Mouse (Mus musculus) stomach, postnatal 0 days (tissue): Measurements from ENCODE around the gene Trappc6a. TPM values are rescaled to one million over a fixed set of nuclear protein-coding genes. Genes with fewer than 3 reads are reported as not detected.

Experiments
- ATAC-seq: fragments of 200-750 bp; cut with Nextera tagmentation; 2 replicates; pipeline ENCODE4 v1.8.0; 2017; ENCODE audit not compliant: low FRiP score, low TSS enrichment
- DNase-seq: peaks from one replicate; pipeline ENCODE4 v3.0.0-alpha.2; 2016; ENCODE audit warnings: low spot score
- H3K27ac ChIP-seq: fragments of 300-500 bp; sonication (generic); replicated peaks from 2 replicates; pipeline ENCODE4 v1.5.1; 2014; ENCODE audit warnings: mild to moderate bottlenecking, control low read depth
- H3K27me3 ChIP-seq: fragments of 300-500 bp; sonication (generic); 2 replicates; pipeline ENCODE4 v1.6.1; 2014; ENCODE audit warnings: low read length; ENCODE audit not compliant: control insufficient read depth, insufficient read depth
- H3K36me3 ChIP-seq: fragments of 300-500 bp; sonication (generic); 2 replicates; pipeline ENCODE4 v1.6.1; 2014; ENCODE audit warnings: low read length, mixed read lengths; ENCODE audit not compliant: control insufficient read depth, insufficient read depth
- H3K4me1 ChIP-seq: fragments of 300-500 bp; sonication (generic); replicated peaks from 2 replicates; pipeline ENCODE4 v1.6.1; 2014; ENCODE audit warnings: antibody characterized with exemption; ENCODE audit not compliant: control insufficient read depth, insufficient read depth
- H3K4me2 ChIP-seq: fragments of 300-500 bp; sonication (generic); replicated peaks from 2 replicates; pipeline ENCODE4 v1.6.1; 2014; ENCODE audit warnings: low read depth, mild to moderate bottlenecking, control low read depth, moderate library complexity
- H3K4me3 ChIP-seq: fragments of 300-500 bp; sonication (generic); 2 replicates; pipeline ENCODE4 v1.5.1; 2014; ENCODE audit warnings: low read depth, low read length, control low read depth
- H3K9ac ChIP-seq: fragments of 300-500 bp; sonication (generic); 2 replicates; pipeline ENCODE4 v1.6.1; 2014; ENCODE audit warnings: mild to moderate bottlenecking, low read length, control low read depth, mixed read lengths
- H3K9me3 ChIP-seq: fragments of 300-500 bp; sonication (generic); 2 replicates; pipeline ENCODE4 v1.6.1; 2016; ENCODE audit warnings: low read length; ENCODE audit not compliant: control insufficient read depth
- CTCF ChIP-seq: IDR thresholded peaks from 2 replicates; pipeline ENCODE4 v1.5.1; 2016; ENCODE audit warnings: antibody characterized with exemption, low read depth, mild to moderate bottlenecking, moderate library complexity
- EP300 ChIP-seq: optimal IDR thresholded peaks from 2 replicates; pipeline ENCODE3; 2016; ENCODE audit warnings: antibody characterized with exemption
- WGBS: fragments of 180-500 bp; shearing (Covaris S2); extraction: QIAGEN DNeasy Blood & Tissue Kit; methylation state at CpG from one replicate; pipeline ENCODE4 v1.1.7; 2014; 5-methylcytosine and 5-hydroxymethylcytosine counted together
- polyA plus RNA-seq: library from polyadenylated mRNA; unstranded; fragments of >200 nt; fragmentation: Nextera tagmentation; extraction: Ambion mirVana; gene quantifications from 2 replicates; pipeline ENCODE4 v1.2.1, GENCODE M21; 2015

Gene Trappc6a
- polyA plus RNA-seq, 1 experiment from 2014 or later, result 113 TPM

GRCm38 (mm10) chr7:19468279-19468678 lies 39.9 kb upstream of the Trappc6a start:
- no peak for TF ChIP-seq EP300
- no peak for TF ChIP-seq CTCF
- DNase-seq (no peak), ATAC-seq (no peak)
- Histone ChIP-seq H3K4me2 (no peak overlapping the region), H3K27me3 (no peaks in the 10 kb centered on the region; the same call in 1 of the 2 replicates), H3K9me3 (no peaks in the 10 kb centered on the region), H3K4me1 (no peaks in the 10 kb centered on the region), H3K27ac (no peak overlapping the region), H3K36me3 (no peaks in the 10 kb centered on the region), H3K9ac (no peak overlapping the region), H3K4me3 (no peak overlapping the region)
- 61% methylated on average over 12 of the region's 12 CpGs for WGBS

GRCm38 (mm10) chr7:19469404-19469803 lies 38.8 kb upstream of the Trappc6a start:
- Histone ChIP-seq H3K36me3 (no peaks in the 10 kb centered on the region), H3K9me3 (no peaks in the 10 kb centered on the region), H3K4me3 (0 out of 2 replicates have a peak overlapping the region, but pooled peaks have one; percentile 1), H3K27me3 (no peaks in the 10 kb centered on the region; the same call in 1 of the 2 replicates), H3K4me1 (no peaks in the 10 kb centered on the region), H3K27ac (no peak overlapping the region), H3K4me2 (no peak overlapping the region), H3K9ac (no peak overlapping the region)
- ATAC-seq (no peak), DNase-seq (no peak)
- 24% methylated on average over 22 of the region's 23 CpGs for WGBS
- TF ChIP-seq CTCF, result no peak
- no peak for TF ChIP-seq EP300

- 16% methylated on average over 14 of the region's 14 CpGs for WGBS
- no peaks in the 10 kb centered on the region; the same call in 1 of the 2 replicates for H3K27me3 ChIP-seq
These were observed 37.9 kb upstream of the Trappc6a start for GRCm38 (mm10) chr7:19470308-19470707.

GRCm38 (mm10) chr7:19472403-19472802 lies 35.8 kb upstream of the Trappc6a start:
- TF ChIP-seq CTCF (no peak), EP300 (no peak)
- 41% methylated on average over 4 of the region's 4 CpGs for WGBS
- ATAC-seq (no peak), DNase-seq (no peak)
- Histone ChIP-seq H3K4me1 (no peaks in the 10 kb centered on the region), H3K9ac (no peak overlapping the region), H3K4me2 (no peak overlapping the region), H3K9me3 (no peaks in the 10 kb centered on the region), H3K36me3 (no peaks in the 10 kb centered on the region), H3K27ac (no peak overlapping the region), H3K27me3 (no peaks in the 10 kb centered on the region; the same call in 1 of the 2 replicates), H3K4me3 (no peak overlapping the region)

More at GRCm38 (mm10) chr7:19470308-19470707, 37.9 kb upstream of the Trappc6a start:
- no peak overlapping the region for H3K27ac ChIP-seq
- no peak overlapping the region for H3K9ac ChIP-seq
- ATAC-seq (no peak), DNase-seq (no peak)
- H3K9me3 ChIP-seq, result no peaks in the 10 kb centered on the region
- H3K36me3 ChIP-seq, result no peaks in the 10 kb centered on the region
- H3K4me1 ChIP-seq, result no peaks in the 10 kb centered on the region
- H3K4me2 ChIP-seq, result no peak overlapping the region
- H3K4me3 ChIP-seq, result no peak overlapping the region
- TF ChIP-seq EP300, result no peak

GRCm38 (mm10) chr7:19473875-19474443 lies 34.2 kb upstream of the Trappc6a start:
- H3K9ac ChIP-seq, result peak overlapping the region; percentile 69
- H3K36me3 ChIP-seq, result no peaks in the 10 kb centered on the region
- peak overlapping the region; percentile 58; the same call in 1 of the 2 replicates for H3K27ac ChIP-seq
- no peaks in the 10 kb centered on the region; the same call in 1 of the 2 replicates for H3K27me3 ChIP-seq
- WGBS, result under 1% methylated on average over 75 of the region's 89 CpGs
- H3K9me3 ChIP-seq, result no peaks in the 10 kb centered on the region
- H3K4me2 ChIP-seq, result peak overlapping the region; percentile 77
- peak; percentile 88 for ATAC-seq
- peak overlapping the region; percentile 49 for H3K4me3 ChIP-seq
- DNase-seq, result peak; percentile 82
- no peak for TF ChIP-seq CTCF
- TF ChIP-seq EP300, result no peak
- no peaks in the 10 kb centered on the region for H3K4me1 ChIP-seq

- no peak for ATAC-seq
- no peaks in the 10 kb centered on the region for H3K36me3 ChIP-seq
- no peaks in the 10 kb centered on the region for H3K4me1 ChIP-seq
- no peak overlapping the region for H3K4me3 ChIP-seq
- WGBS, result 47% methylated on average over 2 of the region's 2 CpGs
- H3K27ac ChIP-seq, result no peak overlapping the region
- H3K9ac ChIP-seq, result no peak overlapping the region
- no peaks in the 10 kb centered on the region for H3K9me3 ChIP-seq
- H3K4me2 ChIP-seq, result no peak overlapping the region
- TF ChIP-seq EP300, result no peak
- TF ChIP-seq CTCF, result peak; percentile 54
- no peaks in the 10 kb centered on the region for H3K27me3 ChIP-seq
- DNase-seq, result no peak
These were observed 31.1 kb upstream of the Trappc6a start for GRCm38 (mm10) chr7:19477084-19477483.
